Mouse (Mus musculus): Measurements from ENCODE around the gene Galntl6. TPM values are rescaled to one million over a fixed set of nuclear protein-coding genes. Genes with fewer than 3 reads are reported as not detected.

Gene Galntl6
- polyA plus RNA-seq, 1 experiment from 2014 or later, result 4.0 TPM

GRCm38 (mm10) chr8:58025558-58025957 is 886.9 kb downstream of the Galntl6 start:
- Histone ChIP-seq H3K4me1 (ENCODE audit: control insufficient read depth, insufficient read depth, low read length) (no peaks in the 10 kb centered on the region), H3K4me2 (ENCODE audit: low read length) (no peak overlapping the region), H3K36me3 (ENCODE audit: control insufficient read depth, insufficient read depth, low read length) (no peaks in the 10 kb centered on the region), H3K9me3 (replicated peaks; ENCODE audit: control insufficient read depth, low read length) (no peaks in the 10 kb centered on the region), H3K27me3 (replicated peaks; ENCODE audit: control insufficient read depth, insufficient read depth, low read length) (no peaks in the 10 kb centered on the region), H3K9ac (ENCODE audit: low read length) (no peak overlapping the region), H3K4me3 (ENCODE audit: low read depth, low read length) (no peak overlapping the region), H3K27ac (ENCODE audit: low read depth, low read length) (no peak overlapping the region)
- 90% methylated on average over 4 of the region's 4 CpGs for WGBS
- DNase-seq (ENCODE audit: low spot score), result no peak
- ATAC-seq, result no peak

GRCm38 (mm10) chr8:58025094-58025493 is 887.3 kb downstream of the Galntl6 start:
- Histone ChIP-seq H3K4me2 (ENCODE audit: low read length) (no peak overlapping the region), H3K27me3 (replicated peaks; ENCODE audit: control insufficient read depth, insufficient read depth, low read length) (no peaks in the 10 kb centered on the region), H3K36me3 (ENCODE audit: control insufficient read depth, insufficient read depth, low read length) (no peaks in the 10 kb centered on the region), H3K4me1 (ENCODE audit: control insufficient read depth, insufficient read depth, low read length) (no peaks in the 10 kb centered on the region), H3K9ac (ENCODE audit: low read length) (no peak overlapping the region), H3K9me3 (replicated peaks; ENCODE audit: control insufficient read depth, low read length) (no peaks in the 10 kb centered on the region), H3K4me3 (ENCODE audit: low read depth, low read length) (no peak overlapping the region), H3K27ac (ENCODE audit: low read depth, low read length) (no peak overlapping the region)
- 85% methylated on average over 1 of the region's 1 CpGs for WGBS
- DNase-seq (ENCODE audit: low spot score), result no peak
- no peak for ATAC-seq

- no peak for DNase-seq (ENCODE audit: low spot score)
- H3K4me3 ChIP-seq (ENCODE audit: low read depth, low read length), result no peak overlapping the region
- H3K9me3 ChIP-seq (replicated peaks; ENCODE audit: control insufficient read depth, low read length), result no peaks in the 10 kb centered on the region
- no peaks in the 10 kb centered on the region for H3K4me1 ChIP-seq (ENCODE audit: control insufficient read depth, insufficient read depth, low read length)
- 80% methylated on average over 2 of the region's 2 CpGs for WGBS
- no peaks in the 10 kb centered on the region for H3K27me3 ChIP-seq (replicated peaks; ENCODE audit: control insufficient read depth, insufficient read depth, low read length)
- H3K27ac ChIP-seq (ENCODE audit: low read depth, low read length), result no peak overlapping the region
- ATAC-seq, result no peak
- H3K36me3 ChIP-seq (ENCODE audit: control insufficient read depth, insufficient read depth, low read length), result no peaks in the 10 kb centered on the region
- H3K9ac ChIP-seq (ENCODE audit: low read length), result no peak overlapping the region
- H3K4me2 ChIP-seq (ENCODE audit: low read length), result no peak overlapping the region
Observed at GRCm38 (mm10) chr8:58023426-58024176, 888.8 kb downstream of the Galntl6 start.

- ATAC-seq (peak; percentile 85), DNase-seq (ENCODE audit: low spot score) (peak; percentile 73)
- Histone ChIP-seq H3K27ac (ENCODE audit: low read depth, low read length) (no peak overlapping the region), H3K4me1 (ENCODE audit: control insufficient read depth, insufficient read depth, low read length) (no peaks in the 10 kb centered on the region), H3K4me2 (ENCODE audit: low read length) (no peak overlapping the region), H3K27me3 (replicated peaks; ENCODE audit: control insufficient read depth, insufficient read depth, low read length) (no peaks in the 10 kb centered on the region), H3K9me3 (replicated peaks; ENCODE audit: control insufficient read depth, low read length) (no peaks in the 10 kb centered on the region), H3K4me3 (ENCODE audit: low read depth, low read length) (no peak overlapping the region), H3K9ac (ENCODE audit: low read length) (no peak overlapping the region), H3K36me3 (ENCODE audit: control insufficient read depth, insufficient read depth, low read length) (no peaks in the 10 kb centered on the region)
- WGBS, result 32% methylated on average over 1 of the region's 1 CpGs
Observed at GRCm38 (mm10) chr8:57989428-57990171, 922.8 kb downstream of the Galntl6 start.

GRCm38 (mm10) chr8:57977372-57977771 is 935.1 kb downstream of the Galntl6 start:
- Histone ChIP-seq H3K9ac (ENCODE audit: low read length) (no peak overlapping the region), H3K36me3 (ENCODE audit: control insufficient read depth, insufficient read depth, low read length) (no peaks in the 10 kb centered on the region), H3K27me3 (replicated peaks; ENCODE audit: control insufficient read depth, insufficient read depth, low read length) (no peaks in the 10 kb centered on the region), H3K4me1 (ENCODE audit: control insufficient read depth, insufficient read depth, low read length) (peaks cover 4% of the 10 kb centered on the region), H3K9me3 (replicated peaks; ENCODE audit: control insufficient read depth, low read length) (no peaks in the 10 kb centered on the region), H3K4me2 (ENCODE audit: low read length) (no peak overlapping the region), H3K27ac (ENCODE audit: low read depth, low read length) (no peak overlapping the region), H3K4me3 (ENCODE audit: low read depth, low read length) (no peak overlapping the region)
- WGBS, result 88% methylated on average over 4 of the region's 4 CpGs
- ATAC-seq, result no peak
- no peak for DNase-seq (ENCODE audit: low spot score)

GRCm38 (mm10) chr8:57974093-57974492 is 938.3 kb downstream of the Galntl6 start:
- DNase-seq (ENCODE audit: low spot score) (peak; percentile 62), ATAC-seq (peak; percentile 69)
- 23% methylated on average over 2 of the region's 2 CpGs for WGBS
- no peak overlapping the region for H3K4me3 ChIP-seq (ENCODE audit: low read depth, low read length)
- H3K27ac ChIP-seq (ENCODE audit: low read depth, low read length), result no peak overlapping the region
- H3K9me3 ChIP-seq (replicated peaks; ENCODE audit: control insufficient read depth, low read length), result no peaks in the 10 kb centered on the region
- peaks cover 4% of the 10 kb centered on the region for H3K4me1 ChIP-seq (ENCODE audit: control insufficient read depth, insufficient read depth, low read length)
- H3K9ac ChIP-seq (ENCODE audit: low read length), result no peak overlapping the region
- no peaks in the 10 kb centered on the region for H3K27me3 ChIP-seq (replicated peaks; ENCODE audit: control insufficient read depth, insufficient read depth, low read length)
- no peaks in the 10 kb centered on the region for H3K36me3 ChIP-seq (ENCODE audit: control insufficient read depth, insufficient read depth, low read length)
- H3K4me2 ChIP-seq (ENCODE audit: low read length), result no peak overlapping the region

GRCm38 (mm10) chr8:57972832-57973231 is 939.6 kb downstream of the Galntl6 start:
- Histone ChIP-seq H3K4me2 (ENCODE audit: low read length) (no peak overlapping the region), H3K36me3 (ENCODE audit: control insufficient read depth, insufficient read depth, low read length) (no peaks in the 10 kb centered on the region), H3K4me1 (ENCODE audit: control insufficient read depth, insufficient read depth, low read length) (peaks cover 4% of the 10 kb centered on the region), H3K27me3 (replicated peaks; ENCODE audit: control insufficient read depth, insufficient read depth, low read length) (no peaks in the 10 kb centered on the region), H3K27ac (ENCODE audit: low read depth, low read length) (no peak overlapping the region), H3K9ac (ENCODE audit: low read length) (no peak overlapping the region), H3K4me3 (ENCODE audit: low read depth, low read length) (no peak overlapping the region), H3K9me3 (replicated peaks; ENCODE audit: control insufficient read depth, low read length) (no peaks in the 10 kb centered on the region)
- ATAC-seq (0 out of 2 replicates have a peak, but pooled peaks have one; percentile 42), DNase-seq (ENCODE audit: low spot score) (peak; percentile 28)
- 40% methylated on average over 3 of the region's 3 CpGs for WGBS

- ATAC-seq (peak; percentile 25; the same call in 1 of the 2 replicates), DNase-seq (ENCODE audit: low spot score) (peak; percentile 69)
- Histone ChIP-seq H3K27ac (ENCODE audit: low read depth, low read length) (no peak overlapping the region), H3K27me3 (replicated peaks; ENCODE audit: control insufficient read depth, insufficient read depth, low read length) (no peaks in the 10 kb centered on the region), H3K4me2 (ENCODE audit: low read length) (no peak overlapping the region), H3K4me1 (ENCODE audit: control insufficient read depth, insufficient read depth, low read length) (peaks cover 6% of the 10 kb centered on the region; the same call in 1 of the 2 replicates), H3K4me3 (ENCODE audit: low read depth, low read length) (no peak overlapping the region), H3K9me3 (replicated peaks; ENCODE audit: control insufficient read depth, low read length) (no peaks in the 10 kb centered on the region), H3K9ac (ENCODE audit: low read length) (no peak overlapping the region), H3K36me3 (ENCODE audit: control insufficient read depth, insufficient read depth, low read length) (no peaks in the 10 kb centered on the region)
- 16% methylated on average over 6 of the region's 6 CpGs for WGBS
Observed at GRCm38 (mm10) chr8:57966676-57967075, 945.8 kb downstream of the Galntl6 start.

- ATAC-seq (no peak), DNase-seq (ENCODE audit: low spot score) (no peak)
- H3K9me3 ChIP-seq (replicated peaks; ENCODE audit: control insufficient read depth, low read length), result no peaks in the 10 kb centered on the region
- H3K27ac ChIP-seq (ENCODE audit: low read depth, low read length), result no peak overlapping the region
- H3K36me3 ChIP-seq (ENCODE audit: control insufficient read depth, insufficient read depth, low read length), result no peaks in the 10 kb centered on the region
- WGBS, result 55% methylated on average over 5 of the region's 5 CpGs
- no peak overlapping the region for H3K4me3 ChIP-seq (ENCODE audit: low read depth, low read length)
- H3K4me1 ChIP-seq (ENCODE audit: control insufficient read depth, insufficient read depth, low read length), result peaks cover 6% of the 10 kb centered on the region; the same call in 1 of the 2 replicates
- no peak overlapping the region for H3K9ac ChIP-seq (ENCODE audit: low read length)
- H3K27me3 ChIP-seq (replicated peaks; ENCODE audit: control insufficient read depth, insufficient read depth, low read length), result no peaks in the 10 kb centered on the region
- no peak overlapping the region for H3K4me2 ChIP-seq (ENCODE audit: low read length)
Observed at GRCm38 (mm10) chr8:57965508-57965907, 946.9 kb downstream of the Galntl6 start.

Measured in forebrain, embryonic 14.5 days (tissue).